Mouse (Mus musculus) thymus, postnatal 10 days (tissue): ENCODE results near the gene Shb.
"Not testable (repeated sequence)": the region's sequence is repeated elsewhere in the genome, so short reads cannot be mapped to it uniquely, and the experiment has no call there.

Source experiments
- DNase-seq, 2 experiments: peaks; one replicate each; pipeline ENCODE4 v3.0.0; 2021; ENCODE audit warnings: low spot score in 2 of 2

Gene Shb

GRCm38 (mm10) chr4:45396211-45396610 is 136.1 kb downstream of the Shb start:
- DNase-seq, result not testable (repeated sequence)

DNA sequence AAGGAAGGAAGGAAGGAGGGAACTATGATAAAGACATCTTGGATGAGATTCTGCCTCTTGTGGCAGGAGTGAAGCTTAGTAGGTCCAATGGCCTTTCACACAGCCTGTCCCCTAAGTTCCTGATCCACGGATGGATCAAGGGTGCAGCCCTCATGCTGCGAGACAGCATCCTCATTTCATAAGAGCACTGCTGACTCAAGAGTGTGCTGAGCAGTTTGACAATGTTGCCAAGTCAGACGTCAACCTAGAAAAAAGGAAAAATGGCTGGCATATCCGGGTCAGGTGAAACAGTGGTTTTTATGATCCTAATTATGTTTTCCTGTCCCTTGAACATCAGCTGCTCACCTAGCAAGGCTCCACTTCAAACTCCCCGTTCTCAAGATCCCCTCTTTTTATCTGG is 138.6 kb downstream of the Shb start:
- DNase-seq, result no peak

GRCm38 (mm10) chr4:45392994-45393393 is 139.3 kb downstream of the Shb start:
- DNase-seq, result no peak

DNA sequence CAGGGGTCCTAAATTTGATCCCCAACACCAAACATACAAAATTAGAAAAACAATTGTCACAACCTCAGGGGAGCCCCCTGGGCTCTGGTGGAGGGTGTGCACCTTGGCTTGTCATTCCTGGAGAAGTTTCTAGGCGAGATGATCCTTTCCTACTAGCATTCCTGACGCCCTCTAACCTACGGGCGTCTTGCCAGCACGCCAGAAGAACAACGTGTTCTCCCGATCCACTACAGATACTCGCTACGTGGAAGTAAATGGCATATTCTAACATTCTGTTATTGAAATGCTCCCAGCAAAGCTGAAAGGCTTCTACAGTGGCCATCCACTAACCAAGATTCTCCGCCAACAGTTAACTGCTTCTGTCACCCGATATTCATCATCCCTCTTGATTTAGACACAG is 139.7 kb downstream of the Shb start:
- DNase-seq, result no peak

DNA sequence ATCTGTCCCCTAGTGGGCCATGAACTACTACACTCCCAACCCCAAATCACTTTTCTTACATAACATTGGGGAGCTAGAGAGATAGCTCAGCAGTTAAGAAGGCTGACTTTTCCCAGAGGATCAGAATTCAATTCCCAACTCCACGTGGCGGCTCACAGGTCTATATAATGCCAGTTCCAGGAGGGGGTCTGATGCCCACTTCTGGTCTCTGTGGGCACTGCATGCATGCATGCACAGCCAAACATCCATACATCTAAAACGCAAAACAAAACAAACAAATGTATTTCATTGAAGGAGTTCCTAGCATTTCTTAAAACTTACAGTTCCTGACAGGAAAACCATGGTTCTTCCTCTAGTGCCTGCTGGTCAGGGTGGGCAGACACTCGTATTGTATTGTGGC is 140.2 kb downstream of the Shb start:
- no peak for DNase-seq

DNA sequence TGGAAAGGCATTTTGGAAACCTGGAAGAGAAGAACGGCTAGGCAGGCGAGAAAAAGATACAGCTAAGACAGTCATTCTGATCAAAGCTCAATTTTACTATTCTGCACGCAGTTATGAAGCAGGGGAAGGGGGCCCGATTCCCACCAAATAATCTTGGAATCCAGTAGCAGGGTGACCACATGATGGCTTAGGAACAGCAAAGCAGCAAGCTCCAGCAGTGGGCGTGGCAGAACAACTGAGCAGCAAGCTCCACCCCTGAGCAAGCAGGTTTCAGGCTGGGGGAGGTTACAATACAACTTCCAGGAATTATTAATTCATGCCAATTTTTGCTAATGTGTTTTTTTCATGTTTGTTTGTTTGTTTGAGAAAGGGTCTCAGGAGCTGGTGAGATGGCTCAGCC is 145.0 kb downstream of the Shb start:
- DNase-seq, result not testable (repeated sequence)

GRCm38 (mm10) chr4:45382133-45382532 is 150.1 kb downstream of the Shb start:
- DNase-seq, result not testable (repeated sequence)

DNA sequence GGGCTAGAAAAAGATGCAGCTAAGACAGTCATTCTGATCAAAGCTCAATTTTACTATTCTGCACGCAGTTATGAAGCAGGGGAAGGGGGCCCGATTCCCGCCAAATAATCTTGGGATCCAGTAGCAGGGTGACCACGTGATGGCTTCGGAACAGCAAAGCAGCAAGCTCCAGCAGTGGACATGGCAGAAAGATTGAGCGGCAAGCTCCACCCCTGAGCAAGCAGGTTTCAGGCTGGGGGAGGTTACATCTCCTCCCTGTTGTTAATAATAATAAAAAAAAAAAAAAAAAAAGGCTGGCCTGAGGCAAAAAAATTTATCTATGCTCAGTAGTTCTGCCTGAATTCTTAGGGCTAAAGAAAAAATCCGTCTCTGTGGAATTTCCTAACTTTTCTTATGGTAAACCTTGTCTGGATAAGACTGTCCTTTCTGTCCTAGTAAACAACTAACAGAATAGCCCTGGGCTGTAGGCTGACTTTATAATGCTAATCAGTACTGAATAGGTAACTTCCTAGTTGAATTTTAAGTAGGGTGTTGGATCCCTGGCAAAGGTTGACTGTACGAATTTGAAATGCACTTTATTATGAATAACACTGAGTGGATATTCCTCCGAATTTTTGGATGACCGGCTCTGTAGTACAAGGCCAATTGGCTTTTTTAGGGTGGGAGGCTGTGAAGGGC is 151.2 kb downstream of the Shb start:
- not testable (repeated sequence) for DNase-seq

DNA sequence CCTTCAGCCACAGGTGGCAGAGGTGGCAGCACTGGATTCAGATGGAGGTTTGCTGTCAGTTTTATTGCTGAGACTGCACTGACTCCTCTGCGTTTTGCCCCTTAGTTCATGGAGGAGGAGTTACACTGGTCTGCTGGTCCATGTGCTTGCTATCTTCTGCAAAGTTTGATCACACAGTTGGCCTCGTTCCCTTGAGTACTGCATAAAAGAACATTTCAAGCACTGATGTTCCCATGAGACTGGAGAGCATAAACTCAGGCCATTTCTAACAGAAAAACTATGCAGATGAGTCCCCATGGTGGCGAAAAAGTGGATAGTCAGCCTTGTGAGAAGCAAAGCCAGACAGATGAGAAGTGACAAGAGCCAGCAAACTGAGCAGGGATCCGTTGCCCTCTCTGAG is 155.7 kb downstream of the Shb start:
- no peak for DNase-seq

DNA sequence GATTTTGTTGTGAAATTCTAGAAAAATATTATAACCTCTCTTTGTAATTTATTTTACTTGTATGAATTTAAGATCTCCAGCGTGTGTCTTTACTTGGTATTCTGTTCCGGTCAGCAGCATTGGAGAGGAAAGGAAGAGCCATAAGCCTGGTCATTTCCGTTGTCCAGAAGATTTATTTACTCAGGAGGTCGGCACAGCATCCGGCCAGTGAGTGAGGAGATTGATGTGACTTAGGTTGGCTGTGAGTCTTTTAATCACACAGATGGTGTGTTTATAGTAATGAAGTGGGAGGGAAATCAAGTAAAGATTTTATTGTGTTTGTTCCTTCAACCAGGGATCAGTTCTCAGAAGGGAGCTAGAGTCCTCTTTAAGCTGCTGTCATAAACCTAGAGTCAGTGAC is 157.4 kb downstream of the Shb start:
- no peak for DNase-seq
